Mouse (Mus musculus): Measurements from ENCODE around the gene Gm49776. TPM values are rescaled to one million over a fixed set of nuclear protein-coding genes. Genes with fewer than 3 reads are reported as not detected.

The Gm49776 gene
- total and polyA plus RNA-seq, 2 experiments from 2014 or later = 3.1 TPM; not detected in 1

- Histone ChIP-seq H3K4me2 (ENCODE audit: low read depth, low read length) (peak within 1 kb of the TSS; percentile 68), H3K36me3 (ENCODE audit: insufficient read depth, low read length) (peaks cover 54% of the 10 kb centered on the region), H3K27ac (peak within 1 kb of the TSS; percentile 94), H3K4me1 (ENCODE audit: insufficient read depth, low read length) (peaks cover 15% of the 10 kb centered on the region), H3K9me3 (ENCODE audit: low read length) (no peaks in the 10 kb centered on the region), H3K9ac (replicated peaks; ENCODE audit: low read length) (peak within 1 kb of the TSS; percentile 83), H3K27me3 (ENCODE audit: insufficient read depth, low read length) (no peaks in the 10 kb centered on the region), H3K4me3 (ENCODE audit: low read length) (peak within 1 kb of the TSS; percentile 89)
- peak; percentile 96 for ATAC-seq
- no peak; the same call in 1 of the 2 replicates for TF ChIP-seq CTCF (IDR thresholded peaks at IDR 0.05; ENCODE audit: low read depth)
- WGBS = under 1% methylated on average over 99 of the region's 102 CpGs
- DNase-seq (ENCODE audit: low spot score) = peak; percentile 99
Observed at GRCm38 (mm10) chr16:18248433-18249363, 9.4 kb downstream of the Gm49776 start, which contains the start of the genes Trmt2a and Ranbp1. Gene Trmt2a, plus strand, starts transcription at chr16:18248679. Gene Ranbp1, minus strand, starts transcription at chr16:18248732.

GRCm38 (mm10) chr16:18247521-18248399, 10.4 kb downstream of the Gm49776 start:
- Histone ChIP-seq H3K27ac (peak overlapping the region; percentile 94), H3K36me3 (ENCODE audit: insufficient read depth, low read length) (peaks cover 54% of the 10 kb centered on the region), H3K4me3 (ENCODE audit: low read length) (peak overlapping the region; percentile 89), H3K4me1 (ENCODE audit: insufficient read depth, low read length) (peaks cover 15% of the 10 kb centered on the region), H3K4me2 (ENCODE audit: low read depth, low read length) (peak overlapping the region; percentile 68), H3K9ac (replicated peaks; ENCODE audit: low read length) (peak overlapping the region; percentile 83), H3K9me3 (ENCODE audit: low read length) (no peaks in the 10 kb centered on the region), H3K27me3 (ENCODE audit: insufficient read depth, low read length) (no peaks in the 10 kb centered on the region)
- ATAC-seq = no peak; the same call in 1 of the 2 replicates
- peak; percentile 38 for DNase-seq (ENCODE audit: low spot score)
- WGBS = under 1% methylated on average over 33 of the region's 33 CpGs
- TF ChIP-seq CTCF (IDR thresholded peaks at IDR 0.05; ENCODE audit: low read depth) = no peak

- no peaks in the 10 kb centered on the region for H3K4me1 ChIP-seq (ENCODE audit: insufficient read depth, low read length)
- WGBS = 86% methylated on average over 10 of the region's 10 CpGs
- no peak overlapping the region for H3K4me3 ChIP-seq (ENCODE audit: low read length)
- no peak for ATAC-seq
- H3K27me3 ChIP-seq (ENCODE audit: insufficient read depth, low read length) = no peaks in the 10 kb centered on the region
- H3K9ac ChIP-seq (replicated peaks; ENCODE audit: low read length) = no peak overlapping the region
- DNase-seq (ENCODE audit: low spot score) = no peak
- no peak for TF ChIP-seq CTCF (IDR thresholded peaks at IDR 0.05; ENCODE audit: low read depth)
- H3K36me3 ChIP-seq (ENCODE audit: insufficient read depth, low read length) = peaks cover 67% of the 10 kb centered on the region
- H3K27ac ChIP-seq = no peak overlapping the region
- no peak overlapping the region for H3K4me2 ChIP-seq (ENCODE audit: low read depth, low read length)
- H3K9me3 ChIP-seq (ENCODE audit: low read length) = no peaks in the 10 kb centered on the region
Observed at GRCm38 (mm10) chr16:18241581-18241980, 16.5 kb downstream of the Gm49776 start.

GRCm38 (mm10) chr16:18236676-18237501, 21.2 kb downstream of the Gm49776 start:
- H3K36me3 ChIP-seq (ENCODE audit: insufficient read depth, low read length) = peaks cover 30% of the 10 kb centered on the region
- H3K4me2 ChIP-seq (ENCODE audit: low read depth, low read length) = no peak overlapping the region
- no peak overlapping the region for H3K4me3 ChIP-seq (ENCODE audit: low read length)
- no peaks in the 10 kb centered on the region for H3K9me3 ChIP-seq (ENCODE audit: low read length)
- no peak for TF ChIP-seq CTCF (IDR thresholded peaks at IDR 0.05; ENCODE audit: low read depth)
- H3K27me3 ChIP-seq (ENCODE audit: insufficient read depth, low read length) = no peaks in the 10 kb centered on the region
- H3K4me1 ChIP-seq (ENCODE audit: insufficient read depth, low read length) = peaks cover 15% of the 10 kb centered on the region
- H3K27ac ChIP-seq = peak overlapping the region; percentile 92; the same call in 1 of the 2 replicates
- no peak for ATAC-seq
- H3K9ac ChIP-seq (replicated peaks; ENCODE audit: low read length) = no peak overlapping the region
- no peak for DNase-seq (ENCODE audit: low spot score)
- 74% methylated on average over 7 of the region's 7 CpGs for WGBS

DNA sequence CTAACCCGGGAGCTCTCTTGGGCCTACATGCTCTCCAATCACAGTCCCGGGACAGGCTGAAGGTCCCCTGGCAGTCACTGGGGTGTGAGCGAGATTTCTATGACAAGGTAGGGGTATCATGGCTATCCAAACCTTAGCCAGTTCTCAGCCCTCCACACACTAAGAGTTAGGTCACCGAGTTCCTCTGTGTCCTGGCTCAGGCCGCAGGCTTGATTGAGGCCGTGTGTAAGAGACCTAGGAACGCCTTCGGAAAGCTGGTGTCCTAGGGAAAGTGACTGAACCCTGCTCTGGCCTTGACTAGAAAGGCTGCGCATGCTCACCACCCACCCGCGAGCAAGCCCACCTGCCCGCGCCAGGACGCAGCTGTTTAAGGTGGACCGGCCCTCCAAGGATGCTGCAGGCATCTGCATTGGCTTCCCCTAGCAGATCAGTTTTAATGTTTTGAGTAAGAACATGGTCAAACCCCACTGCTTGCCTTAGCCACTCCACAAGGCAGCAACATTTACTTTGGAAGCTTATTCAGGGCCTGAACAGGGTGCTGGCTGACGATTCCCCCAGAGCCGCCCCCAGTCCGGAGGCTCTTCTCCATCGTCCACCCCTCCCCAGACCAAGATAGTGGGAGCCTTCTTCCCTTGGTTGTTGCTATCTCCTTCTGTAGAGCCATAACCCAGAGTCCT, 22.6 kb downstream of the Gm49776 start:
- no peak for TF ChIP-seq CTCF (IDR thresholded peaks at IDR 0.05; ENCODE audit: low read depth)
- Histone ChIP-seq H3K4me3 (ENCODE audit: low read length) (peak overlapping the region; percentile 63), H3K27me3 (ENCODE audit: insufficient read depth, low read length) (no peaks in the 10 kb centered on the region), H3K9me3 (ENCODE audit: low read length) (no peaks in the 10 kb centered on the region), H3K4me2 (ENCODE audit: low read depth, low read length) (peak overlapping the region; percentile 85), H3K27ac (peak overlapping the region; percentile 92), H3K4me1 (ENCODE audit: insufficient read depth, low read length) (peaks cover 15% of the 10 kb centered on the region), H3K9ac (replicated peaks; ENCODE audit: low read length) (peak overlapping the region; percentile 82), H3K36me3 (ENCODE audit: insufficient read depth, low read length) (peaks cover 16% of the 10 kb centered on the region)
- peak; percentile 79 for ATAC-seq
- WGBS = 4% methylated on average over 19 of the region's 19 CpGs
- DNase-seq (ENCODE audit: low spot score) = peak; percentile 85

Measured in hindbrain, postnatal 0 days (tissue).